Mouse (Mus musculus) E14TG2a.4 (cell line): ENCODE measurements around the gene Lhx8.
A peak's percentile ranks its signal among the peaks of the same experiment; 100 is the strongest.

Experiments used
- H3K27me3 ChIP-seq: 2 replicates; pipeline ENCODE4 v1.6.1; 2014; ENCODE audit warnings: low read length, control low read depth; ENCODE audit not compliant: insufficient read depth
- H3K36me3 ChIP-seq: 2 replicates; pipeline ENCODE4 v1.6.1; 2014; ENCODE audit warnings: low read length, control low read depth; ENCODE audit not compliant: insufficient read depth
- H3K4me1 ChIP-seq: replicated peaks from 2 replicates; pipeline ENCODE4 v1.6.1; 2014; ENCODE audit warnings: low read depth, low read length, control low read depth
- H3K4me3 ChIP-seq: replicated peaks from 2 replicates; pipeline ENCODE4 v1.5.1; 2014; ENCODE audit warnings: mild to moderate bottlenecking, low read length
- H3K9me3 ChIP-seq: 2 replicates; pipeline ENCODE4 v1.6.1; 2014; ENCODE audit warnings: low read length, control low read depth
- CTCF ChIP-seq: conservative IDR thresholded peaks from 2 replicates; pipeline ENCODE4 v1.5.1; 2014; ENCODE audit warnings: low read length
- NANOG ChIP-seq: IDR thresholded peaks from 2 replicates; pipeline ENCODE4 v1.6.1; 2014; ENCODE audit warnings: borderline replicate concordance, low read length, mixed read lengths
- POU5F1 ChIP-seq: IDR thresholded peaks from 2 replicates; pipeline ENCODE4 v1.6.1; 2014; ENCODE audit warnings: low read length, borderline replicate concordance

Gene Lhx8

GRCm38 (mm10) chr3:154285351-154285750 lies 45.1 kb downstream of the Lhx8 start:
- Histone ChIP-seq H3K9me3 (no peaks in the 10 kb centered on the region), H3K36me3 (no peaks in the 10 kb centered on the region), H3K4me3 (no peak overlapping the region), H3K27me3 (no peaks in the 10 kb centered on the region; the same call in 1 of the 2 replicates), H3K4me1 (no peaks in the 10 kb centered on the region)
- TF ChIP-seq NANOG (no peak), POU5F1 (no peak), CTCF (no peak)

- no peaks in the 10 kb centered on the region for H3K9me3 ChIP-seq
- H3K27me3 ChIP-seq: no peaks in the 10 kb centered on the region; the same call in 1 of the 2 replicates
- no peak for TF ChIP-seq NANOG
- no peak for TF ChIP-seq CTCF
- no peak for TF ChIP-seq POU5F1
- H3K36me3 ChIP-seq: no peaks in the 10 kb centered on the region
- H3K4me3 ChIP-seq: no peak overlapping the region
- no peaks in the 10 kb centered on the region for H3K4me1 ChIP-seq
Measured at GRCm38 (mm10) chr3:154284260-154284659, 46.2 kb downstream of the Lhx8 start.

GRCm38 (mm10) chr3:154274681-154275080 lies 55.8 kb downstream of the Lhx8 start:
- Histone ChIP-seq H3K36me3 (no peaks in the 10 kb centered on the region), H3K9me3 (no peaks in the 10 kb centered on the region), H3K4me1 (0 out of 2 replicates have a peak, but pooled peaks cover 2% of the 10 kb centered on the region), H3K4me3 (no peak overlapping the region), H3K27me3 (peaks cover 7% of the 10 kb centered on the region; the same call in 1 of the 2 replicates)
- TF ChIP-seq NANOG (no peak), POU5F1 (no peak), CTCF (no peak)

DNA sequence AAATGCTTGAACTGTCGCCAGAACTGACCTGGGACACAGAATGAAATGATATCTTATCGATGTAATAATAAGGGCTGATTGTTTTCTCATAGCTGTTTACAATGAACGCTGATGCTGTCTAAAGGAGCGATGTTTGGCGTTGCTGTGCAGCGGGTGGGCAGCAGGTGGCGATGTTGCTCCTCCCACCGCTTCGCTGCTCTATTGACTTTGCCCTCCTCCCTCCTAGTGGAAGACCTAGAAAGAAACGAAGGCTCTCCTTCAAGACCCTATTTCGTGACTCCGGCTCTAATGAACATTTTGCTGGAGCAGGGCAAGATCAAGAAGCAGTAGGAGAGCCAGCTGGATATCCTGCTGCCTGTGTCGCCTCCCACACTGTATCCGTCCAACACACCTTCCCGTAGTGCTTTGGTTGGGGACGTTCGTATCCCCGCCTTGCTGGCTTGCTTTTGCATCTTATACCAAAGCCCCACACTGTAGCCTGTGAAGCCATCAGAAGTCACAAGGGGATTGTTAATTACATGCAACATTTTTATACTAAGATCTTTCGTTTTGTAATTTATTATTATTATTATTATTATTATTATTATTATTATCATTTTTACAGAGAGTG lies 60.6 kb downstream of the Lhx8 start:
- H3K4me1 ChIP-seq: peaks cover 6% of the 10 kb centered on the region; the same call in 1 of the 2 replicates
- 0 out of 2 replicates have a peak, but pooled peaks cover 4% of the 10 kb centered on the region for H3K27me3 ChIP-seq
- TF ChIP-seq CTCF: peak; percentile 83
- no peak for TF ChIP-seq POU5F1
- TF ChIP-seq NANOG: no peak
- H3K4me3 ChIP-seq: no peak overlapping the region
- no peaks in the 10 kb centered on the region for H3K36me3 ChIP-seq
- H3K9me3 ChIP-seq: no peaks in the 10 kb centered on the region

GRCm38 (mm10) chr3:154268313-154268712 lies 62.1 kb downstream of the Lhx8 start:
- Histone ChIP-seq H3K4me3 (no peak overlapping the region), H3K27me3 (0 out of 2 replicates have a peak, but pooled peaks cover 4% of the 10 kb centered on the region), H3K9me3 (no peaks in the 10 kb centered on the region), H3K4me1 (peaks cover 6% of the 10 kb centered on the region; the same call in 1 of the 2 replicates), H3K36me3 (no peaks in the 10 kb centered on the region)
- no peak for TF ChIP-seq POU5F1
- TF ChIP-seq NANOG: no peak
- no peak for TF ChIP-seq CTCF

DNA sequence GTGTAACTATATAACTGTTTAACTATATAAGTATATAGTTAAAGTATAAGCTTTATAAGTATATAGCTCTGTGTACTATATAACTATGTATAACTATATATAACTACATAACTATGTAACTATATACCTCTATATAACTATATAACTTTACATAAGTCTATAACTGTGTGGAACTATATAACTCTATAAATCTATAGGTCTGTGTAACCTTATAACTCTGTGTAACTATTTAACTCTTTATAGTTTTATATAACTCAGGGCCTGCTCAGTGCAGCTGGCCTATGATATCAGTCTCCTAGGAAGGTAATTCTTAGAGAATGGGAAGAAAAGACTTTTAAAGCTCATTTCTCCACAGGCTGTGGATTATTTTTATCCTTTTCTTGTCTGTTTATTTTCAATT lies 73.1 kb downstream of the Lhx8 start:
- no peak for TF ChIP-seq POU5F1
- no peak for TF ChIP-seq NANOG
- TF ChIP-seq CTCF: no peak
- no peaks in the 10 kb centered on the region for H3K4me1 ChIP-seq
- no peaks in the 10 kb centered on the region for H3K36me3 ChIP-seq
- H3K27me3 ChIP-seq: no peaks in the 10 kb centered on the region
- H3K4me3 ChIP-seq: no peak overlapping the region
- no peaks in the 10 kb centered on the region for H3K9me3 ChIP-seq
